Mouse (Mus musculus) ES-E14 (cell line): ENCODE results near the gene Sh3glb2. TPM values are rescaled to one million over a fixed set of nuclear protein-coding genes. Genes with fewer than 3 reads are reported as not detected.

ENCODE experiments used
- DNase-seq: peaks from one replicate; pipeline ENCODE4 v3.0.0-alpha.2; 2013; ENCODE audit warnings: low read depth, low spot score
- H3K27ac ChIP-seq: 2 replicates; pipeline ENCODE4 v1.5.1; 2012; ENCODE audit warnings: low read depth, mild to moderate bottlenecking, low read length, moderate library complexity, mixed read lengths; ENCODE audit not compliant: poor library complexity, insufficient read depth, severe bottlenecking
- H3K36me3 ChIP-seq: 2 replicates; pipeline ENCODE4 v1.6.1; 2012; ENCODE audit warnings: mild to moderate bottlenecking, low read length, moderate library complexity, mixed read lengths; ENCODE audit not compliant: control insufficient read depth, poor library complexity, insufficient read depth, severe bottlenecking
- H3K4me1 ChIP-seq, 2 experiments: fragments of 150-350 bp in 1 of 2; sonication (generic) in 1 of 2; 2 replicates each; pipeline ENCODE4 v1.6.1; 2012; ENCODE audit warnings: low read length in 2 of 2, mild to moderate bottlenecking in 1 of 2, mixed read lengths in 1 of 2; ENCODE audit not compliant: control insufficient read depth in 2 of 2, insufficient read depth in 2 of 2, poor library complexity in 1 of 2
- H3K4me3 ChIP-seq, 2 experiments: fragments of 150-350 bp in 1 of 2; sonication (generic) in 1 of 2; 2 replicates each; pipeline ENCODE4 v1.5.1; 2012; ENCODE audit warnings: low read length in 2 of 2, low read depth in 1 of 2, mild to moderate bottlenecking in 1 of 2, mixed read lengths in 1 of 2; ENCODE audit not compliant: insufficient read depth in 1 of 2, poor library complexity in 1 of 2, severe bottlenecking in 1 of 2
- H3K9ac ChIP-seq: 2 replicates; pipeline ENCODE4 v1.6.1; 2012; ENCODE audit warnings: low read depth, mild to moderate bottlenecking, low read length, mixed read lengths; ENCODE audit not compliant: poor library complexity, insufficient read depth, severe bottlenecking
- H3K9me3 ChIP-seq: fragments of 150-350 bp; sonication (generic); 2 replicates; pipeline ENCODE4 v1.6.1; 2012; ENCODE audit warnings: low read depth, mild to moderate bottlenecking, low read length; ENCODE audit not compliant: control insufficient read depth, insufficient read depth
- CHD2 ChIP-seq: IDR thresholded peaks from 2 replicates; pipeline ENCODE4 v1.6.1; 2014; ENCODE audit warnings: mild to moderate bottlenecking, low read depth, low read length, inconsistent platforms
- HCFC1 ChIP-seq: IDR thresholded peaks from 2 replicates; pipeline ENCODE4 v1.6.1; 2012; ENCODE audit warnings: low read length, inconsistent platforms, borderline replicate concordance; ENCODE audit not compliant: insufficient read depth
- MAFK ChIP-seq: IDR thresholded peaks from 2 replicates; pipeline ENCODE4 v1.6.1; 2014; ENCODE audit warnings: mild to moderate bottlenecking, low read depth, low read length, inconsistent platforms; ENCODE audit not compliant: insufficient read depth
- ZC3H11A ChIP-seq: IDR thresholded peaks from 2 replicates; pipeline ENCODE4 v1.6.1; 2012; ENCODE audit warnings: low read depth, mild to moderate bottlenecking, inconsistent platforms, low read length, borderline replicate concordance
- ZNF384 ChIP-seq: IDR thresholded peaks from 2 replicates; pipeline ENCODE4 v1.6.1; 2012; ENCODE audit warnings: low read depth, low read length, inconsistent platforms
- in situ Hi-C, 2 experiments: fragments of 600-800 bp; cut with MboI; formaldehyde crosslinking; loops; one replicate each; pipeline ENCODE4 v1.15.1; 2025; ENCODE audit warnings: low sequenced_read_pairs in 2 of 2, inconsistent platforms in 1 of 2; ENCODE audit not compliant: unreplicated experiment in 2 of 2
- total RNA-seq: library from RNA; depleted of rRNA; stranded (reverse); fragments of 300-350 nt; gene quantifications from 2 replicates; pipeline ENCODE4 v1.2.3, GENCODE M21; 2012

The Sh3glb2 gene
- total RNA-seq, 1 experiment, result 64.8 TPM

- peaks cover 17% of the 10 kb centered on the region for H3K36me3 ChIP-seq
- H3K4me3 ChIP-seq, result no peak overlapping the region
- H3K9me3 ChIP-seq, result no peaks in the 10 kb centered on the region
- no peak overlapping the region for H3K9ac ChIP-seq
- in situ Hi-C loops, result no loop called here
- H3K27ac ChIP-seq, result no peak overlapping the region
- no peak for DNase-seq
- no peak for TF ChIP-seq ZC3H11A
- TF ChIP-seq ZNF384, result no peak
- TF ChIP-seq MAFK, result no peak
- TF ChIP-seq CHD2, result no peak
- no peak for TF ChIP-seq HCFC1
- H3K4me1 ChIP-seq, result 0 out of 4 replicates have a peak, but pooled peaks cover 0 to 3% of the 10 kb centered on the region in 2 experiments
Observed at GRCm38 (mm10) chr2:30386913-30387312, 27.8 kb upstream of the Sh3glb2 start.

DNA sequence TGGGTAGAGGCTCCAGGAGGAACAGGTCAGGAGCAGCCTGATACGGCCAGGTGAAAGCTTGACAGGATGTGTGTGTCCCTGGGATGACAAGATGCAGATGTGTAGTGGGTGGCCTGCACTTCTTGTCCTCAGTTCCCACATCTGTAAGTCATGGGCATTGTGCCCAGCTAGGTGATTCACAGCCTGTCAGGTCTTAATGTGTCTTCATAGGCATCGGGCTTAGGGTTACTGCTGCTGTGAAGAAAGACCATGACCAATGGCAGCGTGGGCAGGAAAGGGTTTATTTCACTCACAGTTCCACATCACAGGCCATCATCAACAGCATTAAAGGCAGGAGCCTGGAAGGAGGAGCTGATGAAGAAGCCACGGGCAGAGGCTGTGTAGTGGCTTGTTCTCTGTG, 26.5 kb upstream of the Sh3glb2 start:
- H3K36me3 ChIP-seq, result peaks cover 22% of the 10 kb centered on the region
- no peaks in the 10 kb centered on the region for H3K4me1 ChIP-seq
- no peak overlapping the region for H3K27ac ChIP-seq
- in situ Hi-C loops, result no loop called here
- no peak for TF ChIP-seq HCFC1
- TF ChIP-seq CHD2, result no peak
- no peak for TF ChIP-seq MAFK
- H3K9me3 ChIP-seq, result no peaks in the 10 kb centered on the region
- H3K4me3 ChIP-seq, result no peak overlapping the region
- no peak overlapping the region for H3K9ac ChIP-seq
- DNase-seq, result no peak

DNA sequence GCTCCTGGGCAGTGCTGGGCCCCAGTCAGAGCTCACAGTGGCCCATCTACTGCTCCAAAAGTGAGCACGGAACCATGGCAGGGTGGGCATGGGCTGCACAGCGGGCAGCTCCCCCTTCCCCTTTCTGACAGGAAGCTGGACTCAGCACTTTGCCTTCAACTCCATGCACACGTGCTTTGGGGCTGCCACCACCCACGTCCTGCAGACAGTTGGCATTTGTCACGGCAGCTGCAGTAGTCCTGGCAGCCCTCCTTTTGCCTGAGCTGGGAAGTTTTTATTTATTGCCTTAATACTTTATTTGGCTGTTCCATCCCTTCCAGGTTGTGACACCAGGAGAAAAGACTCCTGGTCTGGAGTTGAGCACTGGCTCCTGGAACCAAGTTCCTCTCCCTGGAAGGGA, 25.7 kb upstream of the Sh3glb2 start:
- no peak for TF ChIP-seq CHD2
- TF ChIP-seq MAFK, result no peak
- no peak for TF ChIP-seq ZNF384
- no peak for TF ChIP-seq HCFC1
- no peak for TF ChIP-seq ZC3H11A
- Histone ChIP-seq H3K9me3 (no peaks in the 10 kb centered on the region), H3K36me3 (peaks cover 22% of the 10 kb centered on the region), H3K4me1 (no peaks in the 10 kb centered on the region), H3K9ac (no peak overlapping the region), H3K4me3 (no peak overlapping the region), H3K27ac (no peak overlapping the region)
- DNase-seq, result no peak
- in situ Hi-C loops, result no loop called here

DNA sequence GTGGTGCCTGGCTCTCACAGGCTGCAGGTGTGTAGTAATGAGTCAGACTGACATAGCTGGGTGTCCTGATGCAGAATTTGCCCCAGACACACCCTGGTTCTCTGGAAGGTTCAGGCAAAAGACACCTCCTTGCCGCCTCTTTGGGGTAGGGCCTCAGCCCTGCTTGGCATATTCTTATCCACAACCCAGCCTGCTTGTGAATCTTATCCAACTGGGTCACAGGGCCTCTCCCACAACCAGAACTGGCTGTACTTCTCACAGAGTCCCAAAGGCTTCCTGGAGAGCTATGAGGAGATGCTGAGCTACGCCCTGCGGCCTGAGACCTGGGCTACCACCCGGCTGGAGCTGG, 22.2 kb upstream of the Sh3glb2 start:
- Histone ChIP-seq H3K36me3 (peaks cover 47% of the 10 kb centered on the region), H3K9ac (no peak overlapping the region), H3K4me1 (no peaks in the 10 kb centered on the region), H3K27ac (no peak overlapping the region), H3K4me3 (no peak overlapping the region), H3K9me3 (no peaks in the 10 kb centered on the region)
- in situ Hi-C loops, result no loop called here
- DNase-seq, result no peak
- no peak for TF ChIP-seq CHD2
- no peak for TF ChIP-seq MAFK
- TF ChIP-seq ZC3H11A, result no peak
- TF ChIP-seq ZNF384, result no peak
- no peak for TF ChIP-seq HCFC1

GRCm38 (mm10) chr2:30380564-30381376, 21.6 kb upstream of the Sh3glb2 start:
- TF ChIP-seq MAFK (no peak), ZC3H11A (no peak), CHD2 (no peak), HCFC1 (no peak), ZNF384 (no peak)
- H3K27ac ChIP-seq, result no peak overlapping the region
- H3K4me3 ChIP-seq, result no peak overlapping the region
- no peak for DNase-seq
- H3K4me1 ChIP-seq, result no peaks in the 10 kb centered on the region
- peaks cover 48% of the 10 kb centered on the region for H3K36me3 ChIP-seq
- H3K9me3 ChIP-seq, result no peaks in the 10 kb centered on the region
- in situ Hi-C loops, result no loop called here
- H3K9ac ChIP-seq, result no peak overlapping the region
